Mouse (Mus musculus) mesoderm, embryonic 11.5 days (tissue): ENCODE results near the gene Mpo.
A peak's percentile ranks its signal among the peaks of the same experiment; 100 is the strongest.

Source experiments
- DNase-seq: peaks from one replicate; pipeline ENCODE4 v3.0.0-alpha.2; 2012; ENCODE audit warnings: low read depth, low spot score

Gene Mpo

GRCm38 (mm10) chr11:87805448-87805847 lies 12.1 kb downstream of the Mpo start:
- peak; percentile 22 for DNase-seq

- DNase-seq: no peak
These were observed 14.1 kb downstream of the Mpo start for GRCm38 (mm10) chr11:87807433-87807832.

GRCm38 (mm10) chr11:87808236-87808635 lies 14.9 kb downstream of the Mpo start:
- no peak for DNase-seq

- peak; percentile 12 for DNase-seq
These were observed 18.0 kb downstream of the Mpo start for GRCm38 (mm10) chr11:87811396-87811795.

GRCm38 (mm10) chr11:87814831-87815230 lies 21.4 kb downstream of the Mpo start:
- no peak for DNase-seq

- peak; percentile 73 for DNase-seq
These were observed 23.5 kb downstream of the Mpo start for GRCm38 (mm10) chr11:87816707-87817442.

- DNase-seq: peak; percentile 65
These were observed 24.0 kb downstream of the Mpo start for GRCm38 (mm10) chr11:87817443-87817773.

GRCm38 (mm10) chr11:87821502-87821901 lies 28.1 kb downstream of the Mpo start:
- DNase-seq: peak; percentile 16

- DNase-seq: peak; percentile 50
These were observed 35.0 kb downstream of the Mpo start, which contains the start of gene Lpo for GRCm38 (mm10) chr11:87828239-87828900. Gene Lpo, minus strand, starts transcription at chr11:87828289.

GRCm38 (mm10) chr11:87840676-87841075 lies 47.3 kb downstream of the Mpo start:
- no peak for DNase-seq

GRCm38 (mm10) chr11:87841436-87841835 lies 48.1 kb downstream of the Mpo start:
- DNase-seq: no peak

GRCm38 (mm10) chr11:87846968-87847600 lies 53.7 kb downstream of the Mpo start:
- no peak for DNase-seq

- DNase-seq: no peak
These were observed 54.5 kb downstream of the Mpo start for GRCm38 (mm10) chr11:87847884-87848283.

GRCm38 (mm10) chr11:87852690-87853596 lies 59.6 kb downstream of the Mpo start, which contains the start of gene Mks1:
Gene Mks1, plus strand, starts transcription at chr11:87853215.
- DNase-seq: peak; percentile 96

GRCm38 (mm10) chr11:87853597-87853954 lies 60.2 kb downstream of the Mpo start:
- peak; percentile 6 for DNase-seq
